Mouse (Mus musculus) neural tube, embryonic 13.5 days (tissue): Measurements from ENCODE around the gene Arhgef10l. TPM values are rescaled to one million over a fixed set of nuclear protein-coding genes. Genes with fewer than 3 reads are reported as not detected.

Experiments used
- ATAC-seq: fragments of 200-750 bp; cut with Nextera tagmentation; 2 replicates; pipeline ENCODE4 v1.8.0; 2017; ENCODE audit warnings: low read depth, mild to moderate bottlenecking, moderate TSS enrichment, moderate library complexity
- H3K27ac ChIP-seq: fragments of 300-500 bp; sonication (generic); replicated peaks from 2 replicates; pipeline ENCODE4 v1.5.1; 2015; ENCODE audit warnings: moderate library complexity, mild to moderate bottlenecking, inconsistent platforms
- H3K27me3 ChIP-seq: fragments of 300-500 bp; sonication (generic); 2 replicates; pipeline ENCODE4 v1.6.1; 2015; ENCODE audit warnings: mild to moderate bottlenecking, inconsistent platforms
- H3K36me3 ChIP-seq: fragments of 300-500 bp; sonication (generic); 2 replicates; pipeline ENCODE4 v1.6.1; 2015; ENCODE audit warnings: mild to moderate bottlenecking, inconsistent platforms
- H3K4me1 ChIP-seq: fragments of 300-500 bp; sonication (generic); replicated peaks from 2 replicates; pipeline ENCODE4 v1.6.1; 2015; ENCODE audit warnings: inconsistent platforms
- H3K4me2 ChIP-seq: fragments of 300-500 bp; sonication (generic); 2 replicates; pipeline ENCODE4 v1.6.1; 2015; ENCODE audit warnings: inconsistent platforms, mild to moderate bottlenecking, moderate library complexity
- H3K4me3 ChIP-seq: fragments of 300-500 bp; sonication (generic); 2 replicates; pipeline ENCODE4 v1.5.1; 2015; ENCODE audit warnings: mild to moderate bottlenecking, inconsistent platforms
- H3K9ac ChIP-seq: fragments of 300-500 bp; sonication (generic); 2 replicates; pipeline ENCODE4 v1.6.1; 2015; ENCODE audit warnings: moderate library complexity, mild to moderate bottlenecking, inconsistent platforms
- H3K9me3 ChIP-seq: fragments of 300-500 bp; sonication (generic); 2 replicates; pipeline ENCODE4 v1.6.1; 2016; ENCODE audit warnings: inconsistent platforms
- WGBS: fragments of 180-500 bp; shearing (Covaris S2); methylation state at CpG from one replicate; pipeline ENCODE4 v1.1.7; 2015; 5-methylcytosine and 5-hydroxymethylcytosine counted together
- microRNA-seq: library from miRNA; unstranded; fragments of <30 nt; microRNA quantifications from one replicate; pipeline ENCODE4, GENCODE M21; 2016
- polyA plus RNA-seq: library from polyadenylated mRNA; unstranded; fragments of >200 nt; fragmentation: Nextera tagmentation; extraction: Ambion mirVana; gene quantifications from 2 replicates; pipeline ENCODE4 v1.2.1, GENCODE M21; 2015

The Arhgef10l gene
- polyA plus RNA-seq, 1 experiment from 2014 or later, result 28.6 TPM

DNA sequence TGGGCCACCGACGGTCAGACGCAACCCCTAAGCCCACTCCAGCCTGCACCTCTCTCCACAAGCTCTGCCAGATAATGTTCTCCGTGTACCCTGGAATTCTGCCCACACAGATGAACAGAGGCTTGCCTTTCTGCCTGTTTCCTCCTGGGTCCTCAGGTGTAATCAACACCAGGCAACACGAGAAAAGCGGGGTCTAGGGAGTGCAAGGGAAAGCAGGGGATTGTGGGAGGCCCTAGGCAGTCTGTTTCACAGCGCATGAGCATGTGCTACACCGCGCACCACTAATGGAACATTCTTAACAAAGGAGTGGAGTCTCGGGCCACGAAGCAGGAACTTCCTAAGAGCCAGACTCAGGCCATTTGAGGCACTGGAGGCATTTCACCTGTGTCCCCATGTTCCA is 182.7 kb downstream of the Arhgef10l start:
- H3K27ac ChIP-seq, result no peak overlapping the region
- no peak overlapping the region for H3K9ac ChIP-seq
- H3K4me2 ChIP-seq, result no peak overlapping the region
- no peak for ATAC-seq
- H3K27me3 ChIP-seq, result no peaks in the 10 kb centered on the region
- no peaks in the 10 kb centered on the region for H3K36me3 ChIP-seq
- no peak overlapping the region for H3K4me3 ChIP-seq
- no peaks in the 10 kb centered on the region for H3K9me3 ChIP-seq
- peaks cover 20% of the 10 kb centered on the region for H3K4me1 ChIP-seq
- 81% methylated on average over 11 of the region's 11 CpGs for WGBS

- no peaks in the 10 kb centered on the region for H3K9me3 ChIP-seq
- H3K27ac ChIP-seq, result peak overlapping the region; percentile 74
- H3K9ac ChIP-seq, result 0 out of 2 replicates have a peak overlapping the region, but pooled peaks have one; percentile 43
- peak; percentile 3; the same call in 1 of the 2 replicates for ATAC-seq
- 24% methylated on average over 15 of the region's 15 CpGs for WGBS
- H3K4me1 ChIP-seq, result peaks cover 20% of the 10 kb centered on the region
- H3K27me3 ChIP-seq, result no peaks in the 10 kb centered on the region
- H3K36me3 ChIP-seq, result no peaks in the 10 kb centered on the region
- H3K4me3 ChIP-seq, result no peak overlapping the region
- no peak overlapping the region for H3K4me2 ChIP-seq
Observed at GRCm38 (mm10) chr4:140480369-140481067, 185.3 kb downstream of the Arhgef10l start.

GRCm38 (mm10) chr4:140475194-140475593 is 190.6 kb downstream of the Arhgef10l start:
- Histone ChIP-seq H3K27me3 (no peaks in the 10 kb centered on the region), H3K9me3 (no peaks in the 10 kb centered on the region), H3K4me3 (no peak overlapping the region), H3K27ac (no peak overlapping the region), H3K9ac (no peak overlapping the region), H3K36me3 (no peaks in the 10 kb centered on the region), H3K4me2 (no peak overlapping the region), H3K4me1 (peaks cover 22% of the 10 kb centered on the region)
- ATAC-seq, result no peak
- 67% methylated on average over 8 of the region's 8 CpGs for WGBS

GRCm38 (mm10) chr4:140469760-140470452 is 195.9 kb downstream of the Arhgef10l start:
- no peak for ATAC-seq
- Histone ChIP-seq H3K36me3 (no peaks in the 10 kb centered on the region), H3K27ac (no peak overlapping the region), H3K9me3 (no peaks in the 10 kb centered on the region), H3K4me3 (no peak overlapping the region), H3K4me2 (no peak overlapping the region), H3K27me3 (no peaks in the 10 kb centered on the region), H3K4me1 (peaks cover 17% of the 10 kb centered on the region; the same call in 1 of the 2 replicates), H3K9ac (no peak overlapping the region)
- 67% methylated on average over 13 of the region's 13 CpGs for WGBS

- no peaks in the 10 kb centered on the region for H3K36me3 ChIP-seq
- H3K9me3 ChIP-seq, result no peaks in the 10 kb centered on the region
- H3K4me3 ChIP-seq, result no peak overlapping the region
- peak; percentile 51 for ATAC-seq
- H3K4me2 ChIP-seq, result no peak overlapping the region
- H3K27me3 ChIP-seq, result no peaks in the 10 kb centered on the region
- WGBS, result 61% methylated on average over 17 of the region's 17 CpGs
- peak overlapping the region; percentile 80 for H3K27ac ChIP-seq
- H3K9ac ChIP-seq, result no peak overlapping the region
- peaks cover 20% of the 10 kb centered on the region for H3K4me1 ChIP-seq
Observed at GRCm38 (mm10) chr4:140467254-140467791, 198.5 kb downstream of the Arhgef10l start.

Small RNA genes lying within 50 kb of the gene (microRNA-seq; reads per million reads assigned to microRNA genes)
- gene Gm23045, result not detected

Other genes with a start within 250 kb of the Arhgef10l start
- gene Rcc2, start 34.5 kb upstream of the Arhgef10l start, polyA plus RNA-seq, result 23.4 and 30.7 TPM in 2 replicates
- gene Padi6, start 76.6 kb upstream of the Arhgef10l start, polyA plus RNA-seq, result not detected in 2 replicates
- 0.08 and 0.12 TPM in 2 replicates for gene Padi4, start 108.2 kb upstream of the Arhgef10l start, polyA plus RNA-seq
- gene Padi3, start 144.6 kb upstream of the Arhgef10l start, polyA plus RNA-seq, result not detected in 2 replicates
- 0.10 and 0.11 TPM in 2 replicates for gene Padi1, start 179.8 kb upstream of the Arhgef10l start, polyA plus RNA-seq
- gene Padi2, start 240.3 kb upstream of the Arhgef10l start, polyA plus RNA-seq, result 4.4 and 6.0 TPM in 2 replicates